Mouse (Mus musculus): Measurements from ENCODE around the gene Dyrk3. TPM values are rescaled to one million over a fixed set of nuclear protein-coding genes. Genes with fewer than 3 reads are reported as not detected.

The Dyrk3 gene
- polyA plus RNA-seq, 1 experiment: 4.5 TPM

GRCm38 (mm10) chr1:131135960-131136629 lies 2.0 kb downstream of the Dyrk3 start:
- Histone ChIP-seq H3K4me3 (ENCODE audit: insufficient read depth, low read length) (no peak overlapping the region), H3K27ac (ENCODE audit: insufficient read depth, low read length) (no peak overlapping the region), H3K4me1 (ENCODE audit: control insufficient read depth, insufficient read depth, low read length) (peaks cover 13% of the 10 kb centered on the region)
- TF ChIP-seq CTCF (IDR thresholded peaks at IDR 0.05; ENCODE audit: borderline replicate concordance, insufficient read depth, low read length) (no peak), POLR2A (IDR thresholded peaks at IDR 0.05; ENCODE audit: low read depth, low read length) (no peak)

GRCm38 (mm10) chr1:131134942-131135522 lies 3.1 kb downstream of the Dyrk3 start:
- no peak for TF ChIP-seq CTCF (IDR thresholded peaks at IDR 0.05; ENCODE audit: borderline replicate concordance, insufficient read depth, low read length)
- TF ChIP-seq POLR2A (IDR thresholded peaks at IDR 0.05; ENCODE audit: low read depth, low read length): no peak
- Histone ChIP-seq H3K4me1 (ENCODE audit: control insufficient read depth, insufficient read depth, low read length) (peaks cover 10% of the 10 kb centered on the region), H3K27ac (ENCODE audit: insufficient read depth, low read length) (no peak overlapping the region), H3K4me3 (ENCODE audit: insufficient read depth, low read length) (no peak overlapping the region)

GRCm38 (mm10) chr1:131134231-131134630 lies 3.9 kb downstream of the Dyrk3 start:
- peaks cover 8% of the 10 kb centered on the region for H3K4me1 ChIP-seq (ENCODE audit: control insufficient read depth, insufficient read depth, low read length)
- no peak overlapping the region for H3K27ac ChIP-seq (ENCODE audit: insufficient read depth, low read length)
- no peak overlapping the region for H3K4me3 ChIP-seq (ENCODE audit: insufficient read depth, low read length)
- TF ChIP-seq CTCF (IDR thresholded peaks at IDR 0.05; ENCODE audit: borderline replicate concordance, insufficient read depth, low read length): no peak
- no peak for TF ChIP-seq POLR2A (IDR thresholded peaks at IDR 0.05; ENCODE audit: low read depth, low read length)

- H3K4me3 ChIP-seq (ENCODE audit: insufficient read depth, low read length): no peak overlapping the region
- H3K4me1 ChIP-seq (ENCODE audit: control insufficient read depth, insufficient read depth, low read length): peaks cover 23% of the 10 kb centered on the region
- no peak for TF ChIP-seq CTCF (IDR thresholded peaks at IDR 0.05; ENCODE audit: borderline replicate concordance, insufficient read depth, low read length)
- no peak for TF ChIP-seq POLR2A (IDR thresholded peaks at IDR 0.05; ENCODE audit: low read depth, low read length)
- peak overlapping the region; percentile 53; the same call in 1 of the 2 replicates for H3K27ac ChIP-seq (ENCODE audit: insufficient read depth, low read length)
Observed at GRCm38 (mm10) chr1:131125987-131126744, 12.0 kb downstream of the Dyrk3 start.

- TF ChIP-seq POLR2A (IDR thresholded peaks at IDR 0.05; ENCODE audit: low read depth, low read length) (no peak), CTCF (IDR thresholded peaks at IDR 0.05; ENCODE audit: borderline replicate concordance, insufficient read depth, low read length) (no peak)
- Histone ChIP-seq H3K4me1 (ENCODE audit: control insufficient read depth, insufficient read depth, low read length) (peaks cover 27% of the 10 kb centered on the region), H3K4me3 (ENCODE audit: insufficient read depth, low read length) (no peak overlapping the region)
Observed at GRCm38 (mm10) chr1:131123522-131124265, 14.4 kb downstream of the Dyrk3 start.

GRCm38 (mm10) chr1:131121987-131122386 lies 16.2 kb downstream of the Dyrk3 start:
- no peak overlapping the region for H3K27ac ChIP-seq (ENCODE audit: insufficient read depth, low read length)
- TF ChIP-seq POLR2A (IDR thresholded peaks at IDR 0.05; ENCODE audit: low read depth, low read length): no peak
- TF ChIP-seq CTCF (IDR thresholded peaks at IDR 0.05; ENCODE audit: borderline replicate concordance, insufficient read depth, low read length): no peak
- peaks cover 33% of the 10 kb centered on the region for H3K4me1 ChIP-seq (ENCODE audit: control insufficient read depth, insufficient read depth, low read length)
- no peak overlapping the region for H3K4me3 ChIP-seq (ENCODE audit: insufficient read depth, low read length)

More at GRCm38 (mm10) chr1:131123522-131124265, 14.4 kb downstream of the Dyrk3 start:
- peak overlapping the region; percentile 75 for H3K27ac ChIP-seq (ENCODE audit: insufficient read depth, low read length)

- Histone ChIP-seq H3K4me3 (ENCODE audit: insufficient read depth, low read length) (no peak overlapping the region), H3K4me1 (ENCODE audit: control insufficient read depth, insufficient read depth, low read length) (peaks cover 19% of the 10 kb centered on the region), H3K27ac (ENCODE audit: insufficient read depth, low read length) (peak overlapping the region; percentile 27; the same call in 1 of the 2 replicates)
- TF ChIP-seq CTCF (IDR thresholded peaks at IDR 0.05; ENCODE audit: borderline replicate concordance, insufficient read depth, low read length): no peak
- TF ChIP-seq POLR2A (IDR thresholded peaks at IDR 0.05; ENCODE audit: low read depth, low read length): no peak
Observed at GRCm38 (mm10) chr1:131119026-131119425, 19.1 kb downstream of the Dyrk3 start.

GRCm38 (mm10) chr1:131118530-131118929 lies 19.6 kb downstream of the Dyrk3 start:
- Histone ChIP-seq H3K4me1 (ENCODE audit: control insufficient read depth, insufficient read depth, low read length) (peaks cover 14% of the 10 kb centered on the region), H3K27ac (ENCODE audit: insufficient read depth, low read length) (peak overlapping the region; percentile 27; the same call in 1 of the 2 replicates), H3K4me3 (ENCODE audit: insufficient read depth, low read length) (no peak overlapping the region)
- TF ChIP-seq POLR2A (IDR thresholded peaks at IDR 0.05; ENCODE audit: low read depth, low read length) (no peak), CTCF (IDR thresholded peaks at IDR 0.05; ENCODE audit: borderline replicate concordance, insufficient read depth, low read length) (no peak)

- Histone ChIP-seq H3K27ac (ENCODE audit: insufficient read depth, low read length) (no peak overlapping the region), H3K4me1 (ENCODE audit: control insufficient read depth, insufficient read depth, low read length) (peaks cover 13% of the 10 kb centered on the region; the same call in 1 of the 2 replicates), H3K4me3 (ENCODE audit: insufficient read depth, low read length) (no peak overlapping the region)
- TF ChIP-seq POLR2A (IDR thresholded peaks at IDR 0.05; ENCODE audit: low read depth, low read length) (no peak), CTCF (IDR thresholded peaks at IDR 0.05; ENCODE audit: borderline replicate concordance, insufficient read depth, low read length) (no peak)
Observed at GRCm38 (mm10) chr1:131116430-131117011, 21.6 kb downstream of the Dyrk3 start.
